Mouse (Mus musculus) MEL (cell line): ENCODE data around the gene Bscl2. TPM values are rescaled to one million over a fixed set of nuclear protein-coding genes. Genes with fewer than 3 reads are reported as not detected.
"Not testable (repeated sequence)": the region's sequence is repeated elsewhere in the genome, so short reads cannot be mapped to it uniquely, and the experiment has no call there.

Source experiments
- DNase-seq: peaks from one replicate; pipeline ENCODE4 v3.0.0; 2011; ENCODE audit warnings: low read depth, low spot score
- H3K27ac ChIP-seq: 2 replicates; pipeline ENCODE4 v1.5.1; 2012; ENCODE audit warnings: low read depth, mild to moderate bottlenecking, control low read depth, low read length, moderate library complexity; ENCODE audit not compliant: control insufficient read depth
- H3K27me3 ChIP-seq, 2 experiments: fragments of 150-350 bp in 1 of 2; sonication (generic) in 1 of 2; 2 replicates each; pipeline ENCODE4 v1.6.1; 2012; ENCODE audit warnings: low read length in 2 of 2, mild to moderate bottlenecking in 2 of 2, improper control_type of control experiment in 1 of 2, moderate library complexity in 1 of 2; ENCODE audit not compliant: insufficient read depth in 2 of 2, control insufficient read depth in 1 of 2
- H3K36me3 ChIP-seq, 2 experiments: 2 replicates each; pipeline ENCODE4 v1.6.1; 2012 to 2014; ENCODE audit warnings: low read length in 2 of 2, improper control_type of control experiment in 1 of 2, inconsistent platforms in 1 of 2, mild to moderate bottlenecking in 1 of 2; ENCODE audit not compliant: insufficient read depth in 2 of 2, control insufficient read depth in 1 of 2
- H3K4me1 ChIP-seq, 2 experiments: fragments of 150-350 bp in 1 of 2; sonication (generic) in 1 of 2; 2 replicates each; pipeline ENCODE4 v1.6.1; 2012; ENCODE audit warnings: low read length in 2 of 2, improper control_type of control experiment in 1 of 2, mild to moderate bottlenecking in 1 of 2; ENCODE audit not compliant: insufficient read depth in 2 of 2, control insufficient read depth in 1 of 2
- H3K4me3 ChIP-seq, 2 experiments: fragments of 150-350 bp in 1 of 2; sonication (generic) in 1 of 2; 2 replicates each; pipeline ENCODE4 v1.5.1; 2012; ENCODE audit warnings: low read depth in 2 of 2, low read length in 2 of 2, mild to moderate bottlenecking in 2 of 2, moderate library complexity in 2 of 2, control low read depth in 1 of 2, improper control_type of control experiment in 1 of 2; ENCODE audit not compliant: control insufficient read depth in 1 of 2, insufficient read depth in 1 of 2
- H3K79me2 ChIP-seq: 2 replicates; pipeline ENCODE4 v1.6.1; 2012; ENCODE audit warnings: mild to moderate bottlenecking, low read length, moderate library complexity; ENCODE audit not compliant: control insufficient read depth, poor library complexity, insufficient read depth
- H3K9ac ChIP-seq: 2 replicates; pipeline ENCODE4 v1.6.1; 2012; ENCODE audit warnings: low read depth, mild to moderate bottlenecking, control low read depth, low read length, moderate library complexity; ENCODE audit not compliant: control insufficient read depth, poor library complexity, severe bottlenecking
- H3K9me3 ChIP-seq: fragments of 150-350 bp; sonication (generic); replicated peaks from 2 replicates; pipeline ENCODE4 v1.6.1; 2012; ENCODE audit warnings: mild to moderate bottlenecking, low read length, improper control_type of control experiment, moderate library complexity; ENCODE audit not compliant: insufficient read depth
- BHLHE40 ChIP-seq: IDR thresholded peaks from 2 replicates; pipeline ENCODE4 v1.6.1; 2012; ENCODE audit warnings: low read depth, mild to moderate bottlenecking, inconsistent platforms, low read length, improper control_type of control experiment, borderline replicate concordance
- CHD1 ChIP-seq: IDR thresholded peaks from 2 replicates; pipeline ENCODE4 v1.6.1; 2012; ENCODE audit warnings: low read depth, mild to moderate bottlenecking, inconsistent platforms, low read length, improper control_type of control experiment
- CHD2 ChIP-seq: IDR thresholded peaks from 2 replicates; pipeline ENCODE4 v1.6.1; 2011; ENCODE audit warnings: low read length, improper control_type of control experiment
- CTCF ChIP-seq, 3 experiments: IDR thresholded peaks in 2 of 3; conservative IDR thresholded peaks in 1 of 3; 2 replicates each; pipeline ENCODE4 v1.5.1; 2011 to 2012; ENCODE audit warnings: low read length in 3 of 3, low read depth in 2 of 3, mild to moderate bottlenecking in 2 of 3, improper control_type of control experiment in 1 of 3, inconsistent platforms in 1 of 3, mixed read lengths in 1 of 3, moderate library complexity in 1 of 3; ENCODE audit not compliant: control insufficient read depth in 1 of 3, insufficient read depth in 1 of 3, poor library complexity in 1 of 3, severe bottlenecking in 1 of 3
- E2F4 ChIP-seq: IDR thresholded peaks from 2 replicates; pipeline ENCODE4 v1.6.1; 2011; ENCODE audit warnings: low read depth, low read length, improper control_type of control experiment, borderline replicate concordance
- ELF1 ChIP-seq: IDR thresholded peaks from 2 replicates; pipeline ENCODE4 v1.6.1; 2014; ENCODE audit warnings: low read depth, mild to moderate bottlenecking, inconsistent platforms, low read length, improper control_type of control experiment, moderate library complexity
- ETS1 ChIP-seq: IDR thresholded peaks from 2 replicates; pipeline ENCODE4 v1.6.1; 2012; ENCODE audit warnings: low read depth, mild to moderate bottlenecking, inconsistent platforms, low read length, improper control_type of control experiment, moderate library complexity
- GATA1 ChIP-seq: IDR thresholded peaks from 2 replicates; pipeline ENCODE4 v1.6.1; 2011; ENCODE audit warnings: low read depth, low read length, improper control_type of control experiment
- JUND ChIP-seq: IDR thresholded peaks from 2 replicates; pipeline ENCODE4 v1.6.1; 2011; ENCODE audit warnings: low read depth, mild to moderate bottlenecking, improper control_type of control experiment, low read length
- KAT2A ChIP-seq: conservative IDR thresholded peaks from 2 replicates; pipeline ENCODE4 v1.6.1; 2012; ENCODE audit warnings: low read depth, low read length, improper control_type of control experiment, inconsistent platforms
- MAFK ChIP-seq: IDR thresholded peaks from 2 replicates; pipeline ENCODE4 v1.6.1; 2011; ENCODE audit warnings: low read depth, mild to moderate bottlenecking, low read length, improper control_type of control experiment, borderline replicate concordance
- MAX ChIP-seq: IDR thresholded peaks from 2 replicates; pipeline ENCODE4 v1.6.1; 2011; ENCODE audit warnings: low read length, improper control_type of control experiment
- MAZ ChIP-seq: IDR thresholded peaks from 2 replicates; pipeline ENCODE4 v1.6.1; 2012; ENCODE audit warnings: low read depth, mild to moderate bottlenecking, inconsistent platforms, low read length, improper control_type of control experiment
- MYB ChIP-seq: IDR thresholded peaks from 2 replicates; pipeline ENCODE4 v1.6.1; 2011; ENCODE audit warnings: mild to moderate bottlenecking, low read depth, low read length, improper control_type of control experiment
- POLR2A ChIP-seq, 2 experiments: IDR thresholded peaks; 2 replicates each; pipeline ENCODE4 v1.6.1; 2011 to 2012; ENCODE audit warnings: low read length in 2 of 2, mild to moderate bottlenecking in 2 of 2, control low read depth in 1 of 2, improper control_type of control experiment in 1 of 2, low read depth in 1 of 2, moderate library complexity in 1 of 2; ENCODE audit not compliant: control insufficient read depth in 1 of 2, insufficient read depth in 1 of 2, poor library complexity in 1 of 2
- POLR2AphosphoS2 ChIP-seq: IDR thresholded peaks from 2 replicates; pipeline ENCODE4 v1.6.1; 2011; ENCODE audit warnings: low read length, improper control_type of control experiment
- POLR2AphosphoS5 ChIP-seq: IDR thresholded peaks from 2 replicates; pipeline ENCODE4 v1.6.1; 2012; ENCODE audit warnings: low read depth, borderline replicate concordance, mild to moderate bottlenecking, inconsistent platforms, low read length, moderate library complexity, mixed read lengths
- RAD21 ChIP-seq: IDR thresholded peaks from 2 replicates; pipeline ENCODE4 v1.6.1; 2011; ENCODE audit warnings: mild to moderate bottlenecking, low read depth, low read length, improper control_type of control experiment
- RCOR1 ChIP-seq: IDR thresholded peaks from 2 replicates; pipeline ENCODE4 v1.6.1; 2012; ENCODE audit warnings: low read depth, mild to moderate bottlenecking, inconsistent platforms, low read length, improper control_type of control experiment
- SIN3A ChIP-seq: IDR thresholded peaks from 2 replicates; pipeline ENCODE4 v1.6.1; 2012; ENCODE audit warnings: low read length, improper control_type of control experiment, inconsistent platforms
- SMC3 ChIP-seq: IDR thresholded peaks from 2 replicates; pipeline ENCODE4 v1.6.1; 2011; ENCODE audit warnings: low read depth, low read length, improper control_type of control experiment
- TAL1 ChIP-seq: IDR thresholded peaks from 2 replicates; pipeline ENCODE4 v1.6.1; 2012; ENCODE audit warnings: mild to moderate bottlenecking, inconsistent platforms, low read length, moderate library complexity, mixed read lengths
- TBP ChIP-seq: IDR thresholded peaks from 2 replicates; pipeline ENCODE4 v1.8.0; 2011; ENCODE audit warnings: low read depth, low read length, improper control_type of control experiment
- UBTF ChIP-seq: IDR thresholded peaks from 2 replicates; pipeline ENCODE4 v1.6.1; 2012; ENCODE audit warnings: low read depth, mild to moderate bottlenecking, inconsistent platforms, low read length, improper control_type of control experiment, moderate library complexity, borderline replicate concordance; ENCODE audit not compliant: insufficient read depth
- ZC3H11A ChIP-seq: IDR thresholded peaks from 2 replicates; pipeline ENCODE4 v1.6.1; 2012; ENCODE audit warnings: low read depth, mild to moderate bottlenecking, inconsistent platforms, low read length, improper control_type of control experiment
- ZNF384 ChIP-seq: IDR thresholded peaks from 2 replicates; pipeline ENCODE4 v1.6.1; 2012; ENCODE audit warnings: low read depth, mild to moderate bottlenecking, inconsistent platforms, low read length, improper control_type of control experiment
- polyA plus RNA-seq, 2 experiments: library from polyadenylated mRNA; stranded (reverse) in 1 of 2; unstranded in 1 of 2; fragments of >175 nt in 1 of 2; fragments of >200 nt in 1 of 2; gene quantifications; 2 replicates each; pipeline versions ENCODE4 v1.2.1 to v1.2.4; 2012; ENCODE audit warnings: low replicate concordance in 2 of 2, low read depth in 1 of 2; ENCODE audit not compliant: insufficient read length in 2 of 2, insufficient read depth in 1 of 2, missing spikeins in 1 of 2
- total RNA-seq: library from RNA; depleted of rRNA; stranded (reverse); fragments of 300-350 nt; gene quantifications from 2 replicates; pipeline ENCODE4 v1.2.3, GENCODE M21; 2012

Bscl2 gene
- total and polyA plus RNA-seq, 3 experiments, result 26.0 to 51.3 TPM; not detected in 1

DNA sequence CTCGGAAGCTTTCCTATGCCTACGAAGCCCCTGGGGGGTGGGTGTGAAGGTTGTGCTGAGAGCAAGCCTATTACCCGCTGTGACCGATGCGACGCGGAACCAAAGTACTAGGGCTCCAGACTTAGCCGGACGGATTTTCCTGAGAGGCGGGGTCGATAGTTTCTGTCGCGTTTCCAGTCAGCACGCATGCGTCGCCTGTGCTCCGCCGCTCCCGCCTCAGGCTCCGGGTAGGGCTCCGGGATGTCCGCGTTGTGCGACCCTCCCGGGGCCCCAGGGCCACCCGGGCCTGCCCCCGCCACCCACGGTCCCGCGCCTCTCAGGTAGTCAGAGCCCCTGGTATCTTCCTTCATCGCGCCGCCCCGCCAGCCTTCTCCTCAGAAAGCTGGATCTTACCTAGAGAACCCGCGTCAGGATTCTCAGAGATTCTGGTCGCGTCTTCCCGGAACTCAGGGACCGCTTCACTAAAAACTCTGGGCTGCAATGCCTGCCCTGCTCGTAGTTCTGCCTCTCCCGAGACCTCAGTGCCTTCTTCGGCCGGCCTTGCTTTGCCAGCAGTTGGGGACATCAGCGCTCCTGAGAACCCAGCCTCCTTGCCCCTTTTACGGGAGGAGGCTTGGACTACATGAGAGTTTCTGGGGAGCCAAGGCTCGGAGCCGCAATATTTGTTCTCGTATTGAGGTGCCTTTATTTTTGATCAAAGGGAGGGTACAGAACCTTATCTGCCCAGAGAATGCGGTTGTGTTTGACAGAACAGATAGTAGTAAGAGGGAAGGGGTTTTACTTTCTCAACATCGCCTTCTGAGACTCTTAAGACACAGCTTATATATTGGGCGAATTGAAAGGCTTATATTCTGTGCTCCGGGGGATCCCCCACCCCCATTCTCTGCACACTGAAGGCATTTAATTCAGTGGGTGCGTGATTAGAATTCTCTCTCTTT is 55.8 kb downstream of the Bscl2 start, which contains the start of gene Ints5 (continued):
- TF ChIP-seq POLR2AphosphoS5, result no peak
- no peak; the same call in 1 of the 2 replicates for TF ChIP-seq KAT2A
- peak; percentile 96 for TF ChIP-seq TBP
- no peak for TF ChIP-seq SMC3
- peak; percentile 80 for TF ChIP-seq MAX
- TF ChIP-seq GATA1, result peak; percentile 85
- no peak for TF ChIP-seq CHD2
- TF ChIP-seq MAZ, result peak; percentile 73; the same call in 1 of the 2 replicates
- peak; percentile 87; the same call in 1 of the 2 replicates for TF ChIP-seq UBTF
- TF ChIP-seq BHLHE40, result no peak
- peak; percentile 89 for TF ChIP-seq POLR2AphosphoS2
- no peak for TF ChIP-seq ZC3H11A
- TF ChIP-seq SIN3A, result peak; percentile 90
- no peak for TF ChIP-seq RAD21
- no peak for TF ChIP-seq MYB
- TF ChIP-seq RCOR1, result peak; percentile 23; the same call in 1 of the 2 replicates
- no peak; the same call in 1 of the 2 replicates for TF ChIP-seq E2F4
- no peak for TF ChIP-seq TAL1

DNA sequence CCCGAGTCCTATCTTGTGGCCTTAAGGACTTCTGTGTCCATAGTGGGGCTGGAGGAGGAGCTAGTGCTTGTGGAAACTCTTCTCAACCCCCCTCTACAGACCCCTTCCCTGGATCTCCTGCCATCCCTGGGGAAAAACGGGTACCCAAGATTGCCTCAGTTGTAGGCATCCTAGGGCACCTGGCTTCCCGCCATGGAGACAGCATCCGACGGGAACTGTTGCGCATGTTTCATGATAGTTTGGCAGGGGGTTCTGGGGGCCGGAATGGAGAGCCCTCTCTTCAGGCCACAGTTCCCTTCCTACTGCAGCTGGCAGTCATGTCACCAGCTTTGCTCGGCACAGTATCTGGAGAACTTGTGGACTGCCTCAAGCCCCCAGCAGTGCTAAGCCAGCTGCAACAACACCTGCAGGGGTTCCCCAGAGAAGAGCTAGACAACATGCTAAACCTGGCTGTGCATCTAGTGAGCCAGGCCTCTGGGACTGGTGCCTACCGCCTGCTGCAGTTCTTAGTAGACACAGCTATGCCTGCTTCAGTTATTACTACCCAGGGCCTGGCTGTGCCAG is 58.2 kb downstream of the Bscl2 start:
- H3K27me3 ChIP-seq, result no peaks in the 10 kb centered on the region
- H3K27ac ChIP-seq, result no peak overlapping the region
- H3K9ac ChIP-seq, result no peak overlapping the region; the same call in 1 of the 2 replicates
- peaks cover 52% of the 10 kb centered on the region for H3K79me2 ChIP-seq
- H3K4me3 ChIP-seq, result no peak overlapping the region
- TF ChIP-seq JUND (no peak), CHD1 (no peak), ETS1 (no peak), KAT2A (no peak), ELF1 (no peak), ZNF384 (no peak), MAFK (no peak), POLR2A (IDR thresholded peaks at IDR 0.05; ENCODE audit: control insufficient read depth in 1 of 2, insufficient read depth in 1 of 2, low read depth in 1 of 2, low read length in 2 of 2, poor library complexity in 1 of 2) (no peak), POLR2AphosphoS2 (no peak), BHLHE40 (no peak), RCOR1 (no peak), CTCF (IDR thresholded peaks at IDR 0.05 in 2 of 3, conservative IDR thresholded peaks at IDR 0.05 in 1 of 3; ENCODE audit: control insufficient read depth in 1 of 3, insufficient read depth in 1 of 3, low read depth in 2 of 3, low read length in 3 of 3, poor library complexity in 1 of 3, severe bottlenecking in 1 of 3) (no peak), CHD2 (no peak)
- H3K36me3 ChIP-seq, result peaks cover 0 to 44% of the 10 kb centered on the region in 2 experiments; a peak in 2 of 4 replicates
- H3K9me3 ChIP-seq, result no peaks in the 10 kb centered on the region
- peaks cover 5 to 21% of the 10 kb centered on the region in 2 experiments; a peak in 3 of 4 replicates for H3K4me1 ChIP-seq
- DNase-seq, result no peak

DNA sequence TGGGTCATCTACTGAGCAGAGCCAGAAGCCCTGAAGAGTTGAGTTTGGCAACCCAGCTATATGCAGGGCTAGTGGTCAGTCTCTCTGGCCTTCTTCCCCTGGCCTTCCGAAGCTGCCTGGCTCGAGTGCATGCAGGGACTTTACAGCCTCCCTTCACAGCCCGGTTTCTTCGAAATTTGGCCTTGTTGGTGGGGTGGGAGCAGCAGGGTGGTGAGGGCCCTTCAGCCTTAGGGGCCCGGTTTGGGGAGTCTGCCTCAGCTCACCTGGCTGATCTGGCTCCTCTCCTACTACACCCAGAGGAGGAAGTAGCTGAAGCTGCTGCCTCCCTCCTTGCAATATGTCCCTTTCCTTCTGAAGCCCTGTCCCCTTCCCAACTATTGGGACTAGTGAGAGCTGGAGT is 59.0 kb downstream of the Bscl2 start:
- DNase-seq, result peak; percentile 27
- Histone ChIP-seq H3K79me2 (peaks cover 51% of the 10 kb centered on the region), H3K27ac (peak overlapping the region; percentile 96), H3K9ac (peak overlapping the region; percentile 81), H3K4me1 (peaks cover 5 to 21% of the 10 kb centered on the region in 2 experiments; a peak in 3 of 4 replicates), H3K36me3 (peaks cover 0 to 41% of the 10 kb centered on the region in 2 experiments; a peak in 2 of 4 replicates)
- not testable (repeated sequence) for H3K4me3 ChIP-seq, H3K27me3 ChIP-seq, H3K9me3 ChIP-seq
